In the genomic region with DNA sequence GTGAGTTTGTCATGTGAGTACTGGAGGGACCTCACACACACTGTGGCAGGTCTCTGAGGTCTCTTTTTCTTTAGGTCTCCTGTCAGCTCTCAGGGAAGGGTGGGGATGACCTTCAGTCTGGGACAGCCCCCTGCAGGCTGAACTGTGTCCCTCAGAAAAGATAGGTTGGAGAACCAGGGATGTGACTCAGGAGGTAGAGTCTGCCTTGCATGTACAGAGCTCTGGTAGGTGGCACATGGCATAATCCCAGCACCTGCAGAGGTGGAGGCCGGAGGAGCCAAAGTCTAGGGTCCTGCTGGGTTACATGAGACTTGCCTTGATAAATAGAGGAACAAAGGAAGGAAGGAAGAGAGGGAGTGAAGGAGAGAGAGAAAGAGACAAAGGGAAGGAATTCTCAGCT, we compare ENCODE assay signal across 12 mouse cellular contexts.
DNase-seq lines count a peak whose midpoint lies in the region; ATAC-seq and TF ChIP-seq lines count a peak whose summit lies in the region.
"Had no signal": no experiment of that assay in that cellular context is flagged by ENCODE, and none has a peak within 500 bp of the region (broad histone marks: within the 10 kb centered on the region; RNA-seq: fewer than 3 reads in every experiment).

No protein-coding gene starts in this region.

- H3K9me3 ChIP-seq in G1E (replicated peaks), result no peaks in the 10 kb centered on the region
- H3K9me3 ChIP-seq in liver, embryonic 15.5 days (replicated peaks), result no peaks in the 10 kb centered on the region
- H3K9me3 ChIP-seq in limb, embryonic 10.5 days (replicated peaks), result no peaks in the 10 kb centered on the region
- H3K9me3 ChIP-seq: forebrain, embryonic 12.5 days had no signal

- no peaks in the 10 kb centered on the region for H3K36me3 ChIP-seq in G1E (replicated peaks)
- H3K36me3 ChIP-seq in liver, embryonic 15.5 days (replicated peaks), result no peaks in the 10 kb centered on the region
- H3K36me3 ChIP-seq in limb, embryonic 10.5 days, result no peaks in the 10 kb centered on the region
- H3K36me3 ChIP-seq: forebrain, embryonic 12.5 days had no signal

- TF ChIP-seq CTCF in G1E (IDR thresholded peaks at IDR 0.05; ENCODE audit: low read depth, low read length), result peak; percentile 28; the same call in 1 of the 2 replicates

- H3K27ac ChIP-seq in liver, embryonic 15.5 days (replicated peaks), result peak overlapping the region; percentile 97
- no peak overlapping the region for H3K27ac ChIP-seq in limb, embryonic 10.5 days
- H3K27ac ChIP-seq: forebrain, embryonic 12.5 days; heart, adult 2 months had no signal

- WGBS in liver, embryonic 15.5 days (ENCODE audit: insufficient replicate concordance), result 75% methylated on average over 1 of the region's 1 CpGs
- 84% methylated on average over 1 of the region's 1 CpGs for WGBS in limb, embryonic 10.5 days

- DNase-seq in heart, adult 11 months, result peak; percentile 61
- DNase-seq in heart, postnatal 36 days, result no peak
- DNase-seq in G1E (ENCODE audit: low spot score), result peak; percentile 69
- DNase-seq in gastrocnemius, adult 18-20 months (ENCODE audit: low spot score), result no peak
- DNase-seq in embryo, embryonic 10.5 days (ENCODE audit: low spot score), result no peak
- DNase-seq in limb, embryonic 10.5 days (ENCODE audit: low spot score), result no peak
- DNase-seq: kidney, postnatal 25 days had no signal

- H3K4me1 ChIP-seq in G1E (ENCODE audit: insufficient read depth, low read depth, low read length), result peaks cover 82% of the 10 kb centered on the region
- H3K4me1 ChIP-seq in liver, embryonic 15.5 days (replicated peaks), result peaks cover 68% of the 10 kb centered on the region
- peaks cover 37% of the 10 kb centered on the region for H3K4me1 ChIP-seq in limb, embryonic 10.5 days

- no peaks in the 10 kb centered on the region for H3K27me3 ChIP-seq in G1E (ENCODE audit: insufficient read depth, low read length)
- H3K27me3 ChIP-seq in liver, embryonic 15.5 days, result 0 out of 2 replicates have a peak, but pooled peaks cover 4% of the 10 kb centered on the region
- H3K27me3 ChIP-seq in limb, embryonic 10.5 days (ENCODE audit: low read depth, poor library complexity, severe bottlenecking), result peaks cover 2% of the 10 kb centered on the region; the same call in 1 of the 2 replicates

- 0 out of 2 replicates have a peak overlapping the region, but pooled peaks have one; percentile 52 for H3K4me2 ChIP-seq in liver, embryonic 15.5 days
- H3K4me2 ChIP-seq: forebrain, embryonic 12.5 days had no signal

- no peak for ATAC-seq in G1E (ENCODE audit: extremely low read depth, insufficient number of reproducible peaks, low FRiP score, poor library complexity, severe bottlenecking)
- ATAC-seq in erythroid progenitor cell, adult 5-6 weeks (replicated peaks; ENCODE audit: low FRiP score, poor library complexity, severe bottlenecking), result peak; percentile 57
- ATAC-seq in liver, embryonic 15.5 days (ENCODE audit: insufficient read depth), result peak; percentile 47; the same call in 1 of the 2 replicates
- ATAC-seq: inflammation-experienced regulatory T-cells, adult 6 months had no signal

- no peak overlapping the region; the same call in 1 of the 2 replicates for H3K4me3 ChIP-seq in G1E (ENCODE audit: low read depth, low read length)
- no peak overlapping the region for H3K4me3 ChIP-seq in liver, embryonic 15.5 days (replicated peaks)
- H3K4me3 ChIP-seq in limb, embryonic 10.5 days, result no peak overlapping the region
- H3K4me3 ChIP-seq: forebrain, embryonic 12.5 days; heart, adult 2 months had no signal

- peak overlapping the region; percentile 46; the same call in 1 of the 2 replicates for H3K9ac ChIP-seq in liver, embryonic 15.5 days
- H3K9ac ChIP-seq: forebrain, embryonic 12.5 days had no signal

- intact Hi-C loops in heart, postnatal 36 days (cut with DNase I), result no loop called here

Comparison
In these comparisons a context has a peak if more than half of its experiments do, and no peak if none do; other contexts are left out.
1. DNase-seq: peak in heart, adult 11 months (single experiment) and G1E (single experiment); none in heart, postnatal 36 days (0 of 2), gastrocnemius, adult 18-20 months (single experiment), embryo, embryonic 10.5 days (single experiment) and limb, embryonic 10.5 days (single experiment).